Mouse (Mus musculus): Measurements from ENCODE around the gene Amt. TPM values are rescaled to one million over a fixed set of nuclear protein-coding genes. Genes with fewer than 3 reads are reported as not detected.

Amt gene
- polyA plus RNA-seq, 1 experiment from 2014 or later = 15.5 TPM

- WGBS = 15% methylated on average over 5 of the region's 5 CpGs
- no peaks in the 10 kb centered on the region for H3K9me3 ChIP-seq (ENCODE audit: control insufficient read depth, low read length)
- H3K4me2 ChIP-seq (ENCODE audit: low read depth, low read length) = no peak overlapping the region
- ATAC-seq = no peak
- H3K4me3 ChIP-seq (ENCODE audit: low read length) = no peak overlapping the region
- peak overlapping the region; percentile 98 for H3K27ac ChIP-seq (ENCODE audit: low read length)
- no peaks in the 10 kb centered on the region for H3K27me3 ChIP-seq (replicated peaks; ENCODE audit: control insufficient read depth, insufficient read depth, low read length)
- H3K9ac ChIP-seq (ENCODE audit: low read depth, low read length) = no peak overlapping the region
- H3K36me3 ChIP-seq (ENCODE audit: control insufficient read depth, insufficient read depth, low read length) = no peaks in the 10 kb centered on the region
- peaks cover 35% of the 10 kb centered on the region for H3K4me1 ChIP-seq (ENCODE audit: control insufficient read depth, insufficient read depth, low read length)
Observed at GRCm38 (mm10) chr9:108342301-108342831, 45.7 kb downstream of the Amt start.

- H3K9me3 ChIP-seq (ENCODE audit: control insufficient read depth, low read length) = no peaks in the 10 kb centered on the region
- H3K27me3 ChIP-seq (replicated peaks; ENCODE audit: control insufficient read depth, insufficient read depth, low read length) = no peaks in the 10 kb centered on the region
- WGBS = 48% methylated on average over 3 of the region's 3 CpGs
- H3K27ac ChIP-seq (ENCODE audit: low read length) = peak overlapping the region; percentile 98
- ATAC-seq = peak; percentile 1; the same call in 1 of the 2 replicates
- no peak overlapping the region; the same call in 1 of the 2 replicates for H3K4me2 ChIP-seq (ENCODE audit: low read depth, low read length)
- H3K4me3 ChIP-seq (ENCODE audit: low read length) = no peak overlapping the region
- peak overlapping the region; percentile 29; the same call in 1 of the 2 replicates for H3K9ac ChIP-seq (ENCODE audit: low read depth, low read length)
- H3K4me1 ChIP-seq (ENCODE audit: control insufficient read depth, insufficient read depth, low read length) = peaks cover 32% of the 10 kb centered on the region
- H3K36me3 ChIP-seq (ENCODE audit: control insufficient read depth, insufficient read depth, low read length) = no peaks in the 10 kb centered on the region
Observed at GRCm38 (mm10) chr9:108343331-108343730, 46.7 kb downstream of the Amt start.

- Histone ChIP-seq H3K27ac (ENCODE audit: low read length) (peak overlapping the region; percentile 98), H3K9ac (ENCODE audit: low read depth, low read length) (peak overlapping the region; percentile 29; the same call in 1 of the 2 replicates), H3K36me3 (ENCODE audit: control insufficient read depth, insufficient read depth, low read length) (no peaks in the 10 kb centered on the region), H3K4me2 (ENCODE audit: low read depth, low read length) (no peak overlapping the region; the same call in 1 of the 2 replicates), H3K4me3 (ENCODE audit: low read length) (no peak overlapping the region), H3K4me1 (ENCODE audit: control insufficient read depth, insufficient read depth, low read length) (peaks cover 34% of the 10 kb centered on the region), H3K9me3 (ENCODE audit: control insufficient read depth, low read length) (no peaks in the 10 kb centered on the region), H3K27me3 (replicated peaks; ENCODE audit: control insufficient read depth, insufficient read depth, low read length) (no peaks in the 10 kb centered on the region)
- WGBS = 85% methylated on average over 1 of the region's 1 CpGs
- ATAC-seq = no peak
Observed at GRCm38 (mm10) chr9:108343835-108344234, 47.2 kb downstream of the Amt start.

GRCm38 (mm10) chr9:108344471-108344870 lies 47.8 kb downstream of the Amt start:
- WGBS = 94% methylated on average over 4 of the region's 4 CpGs
- no peak for ATAC-seq
- H3K27ac ChIP-seq (ENCODE audit: low read length) = peak overlapping the region; percentile 98
- no peaks in the 10 kb centered on the region for H3K27me3 ChIP-seq (replicated peaks; ENCODE audit: control insufficient read depth, insufficient read depth, low read length)
- H3K9ac ChIP-seq (ENCODE audit: low read depth, low read length) = no peak overlapping the region
- no peaks in the 10 kb centered on the region for H3K9me3 ChIP-seq (ENCODE audit: control insufficient read depth, low read length)
- no peak overlapping the region for H3K4me3 ChIP-seq (ENCODE audit: low read length)
- H3K4me1 ChIP-seq (ENCODE audit: control insufficient read depth, insufficient read depth, low read length) = peaks cover 39% of the 10 kb centered on the region
- H3K36me3 ChIP-seq (ENCODE audit: control insufficient read depth, insufficient read depth, low read length) = no peaks in the 10 kb centered on the region
- no peak overlapping the region for H3K4me2 ChIP-seq (ENCODE audit: low read depth, low read length)

GRCm38 (mm10) chr9:108347024-108347423 lies 50.4 kb downstream of the Amt start:
- H3K4me1 ChIP-seq (ENCODE audit: control insufficient read depth, insufficient read depth, low read length) = peaks cover 25% of the 10 kb centered on the region

GRCm38 (mm10) chr9:108347540-108348289 lies 51.1 kb downstream of the Amt start, which contains the start of gene Usp4:
Gene Usp4, plus strand, starts transcription at chr9:108347853.
- Histone ChIP-seq H3K27ac (ENCODE audit: low read length) (peak within 1 kb of the TSS; percentile 91), H3K4me2 (ENCODE audit: low read depth, low read length) (peak within 1 kb of the TSS; percentile 86), H3K36me3 (ENCODE audit: control insufficient read depth, insufficient read depth, low read length) (peaks cover 12% of the 10 kb centered on the region), H3K4me3 (ENCODE audit: low read length) (peak within 1 kb of the TSS; percentile 90), H3K4me1 (ENCODE audit: control insufficient read depth, insufficient read depth, low read length) (peaks cover 22% of the 10 kb centered on the region), H3K9ac (ENCODE audit: low read depth, low read length) (peak within 1 kb of the TSS; percentile 92), H3K27me3 (replicated peaks; ENCODE audit: control insufficient read depth, insufficient read depth, low read length) (no peaks in the 10 kb centered on the region), H3K9me3 (ENCODE audit: control insufficient read depth, low read length) (no peaks in the 10 kb centered on the region)
- under 1% methylated on average over 75 of the region's 75 CpGs for WGBS
- ATAC-seq = peak; percentile 94

More at GRCm38 (mm10) chr9:108347024-108347423, 50.4 kb downstream of the Amt start:
- H3K27me3 ChIP-seq (replicated peaks; ENCODE audit: control insufficient read depth, insufficient read depth, low read length) = no peaks in the 10 kb centered on the region
- H3K9me3 ChIP-seq (ENCODE audit: control insufficient read depth, low read length) = no peaks in the 10 kb centered on the region
- peak overlapping the region; percentile 90 for H3K4me3 ChIP-seq (ENCODE audit: low read length)
- H3K9ac ChIP-seq (ENCODE audit: low read depth, low read length) = peak overlapping the region; percentile 92
- peak overlapping the region; percentile 83 for H3K4me2 ChIP-seq (ENCODE audit: low read depth, low read length)
- H3K27ac ChIP-seq (ENCODE audit: low read length) = peak overlapping the region; percentile 91
- WGBS = 6% methylated on average over 11 of the region's 11 CpGs
- H3K36me3 ChIP-seq (ENCODE audit: control insufficient read depth, insufficient read depth, low read length) = peaks cover 12% of the 10 kb centered on the region
- ATAC-seq = no peak

- Histone ChIP-seq H3K36me3 (ENCODE audit: control insufficient read depth, insufficient read depth, low read length) (peaks cover 17% of the 10 kb centered on the region), H3K9ac (ENCODE audit: low read depth, low read length) (peak overlapping the region; percentile 92), H3K27ac (ENCODE audit: low read length) (peak overlapping the region; percentile 91), H3K4me2 (ENCODE audit: low read depth, low read length) (peak overlapping the region; percentile 86), H3K27me3 (replicated peaks; ENCODE audit: control insufficient read depth, insufficient read depth, low read length) (no peaks in the 10 kb centered on the region), H3K4me1 (ENCODE audit: control insufficient read depth, insufficient read depth, low read length) (peaks cover 18% of the 10 kb centered on the region), H3K4me3 (ENCODE audit: low read length) (peak overlapping the region; percentile 90), H3K9me3 (ENCODE audit: control insufficient read depth, low read length) (no peaks in the 10 kb centered on the region)
- no peak for ATAC-seq
- WGBS = 4% methylated on average over 14 of the region's 14 CpGs
Observed at GRCm38 (mm10) chr9:108348290-108348680, 51.6 kb downstream of the Amt start.

- Histone ChIP-seq H3K9ac (ENCODE audit: low read depth, low read length) (no peak overlapping the region), H3K4me3 (ENCODE audit: low read length) (no peak overlapping the region), H3K4me2 (ENCODE audit: low read depth, low read length) (no peak overlapping the region), H3K36me3 (ENCODE audit: control insufficient read depth, insufficient read depth, low read length) (peaks cover 17% of the 10 kb centered on the region), H3K4me1 (ENCODE audit: control insufficient read depth, insufficient read depth, low read length) (peaks cover 15% of the 10 kb centered on the region), H3K27ac (ENCODE audit: low read length) (no peak overlapping the region), H3K9me3 (ENCODE audit: control insufficient read depth, low read length) (no peaks in the 10 kb centered on the region), H3K27me3 (replicated peaks; ENCODE audit: control insufficient read depth, insufficient read depth, low read length) (no peaks in the 10 kb centered on the region)
- ATAC-seq = no peak
- WGBS = 92% methylated on average over 4 of the region's 4 CpGs
Observed at GRCm38 (mm10) chr9:108349727-108350126, 53.1 kb downstream of the Amt start.

All from intestine, embryonic 16.5 days (tissue).